Mouse (Mus musculus) spleen, adult 2 months (tissue): ENCODE results near the gene Abhd6.

Experiments used
- CTCF ChIP-seq: fragments of 200-500 bp; IDR thresholded peaks from 2 replicates; pipeline ENCODE4 v1.5.1; 2011; ENCODE audit warnings: mild to moderate bottlenecking, inconsistent platforms; ENCODE audit not compliant: insufficient read depth, insufficient read length, insufficient replicate concordance; ENCODE audit errors: extremely low read depth
- POLR2A ChIP-seq: fragments of 200-500 bp; IDR thresholded peaks from 2 replicates; pipeline ENCODE4 v1.6.1; 2011; ENCODE audit warnings: low read depth, low read length, inconsistent platforms

DNA sequence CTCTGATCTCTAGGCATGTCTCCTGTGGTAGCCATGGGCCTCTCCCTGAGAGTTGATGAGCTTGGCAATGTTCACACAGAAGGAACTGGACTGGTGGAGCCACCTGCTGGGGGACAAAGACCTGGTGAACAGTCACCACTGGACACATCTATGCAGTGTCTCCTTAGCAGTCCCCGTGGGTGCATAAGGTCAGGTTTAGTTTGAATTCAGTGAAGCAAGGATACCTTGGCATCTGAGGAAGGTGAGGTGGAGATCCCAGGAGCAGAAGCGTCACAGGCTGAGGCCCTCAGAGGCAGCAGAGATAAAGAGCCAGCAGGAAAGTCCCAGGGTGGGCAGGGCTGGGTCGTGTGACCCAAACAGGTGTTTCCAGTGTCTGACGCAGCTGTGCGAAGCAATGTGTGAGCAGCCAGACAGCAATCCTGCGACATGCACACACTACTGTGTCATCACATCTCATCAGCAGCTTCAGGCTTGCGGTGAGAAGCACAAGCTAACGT is 8.4 kb upstream of the Abhd6 start, which contains the start of gene Dnase1l3:
- TF ChIP-seq CTCF (peak; percentile 59; the same call in 1 of the 2 replicates), POLR2A (no peak)
